Mouse (Mus musculus) bone marrow macrophage, adult 2 months (primary cell): ENCODE data around the gene Zscan12.

ENCODE experiments used
- CTCF ChIP-seq: IDR thresholded peaks from 2 replicates; pipeline ENCODE4 v1.5.1; 2012; ENCODE audit warnings: low read depth, mild to moderate bottlenecking, low read length, moderate library complexity
- POLR2A ChIP-seq: IDR thresholded peaks from 2 replicates; pipeline ENCODE4 v1.6.1; 2012; ENCODE audit warnings: mild to moderate bottlenecking, low read depth, low read length, borderline replicate concordance

DNA sequence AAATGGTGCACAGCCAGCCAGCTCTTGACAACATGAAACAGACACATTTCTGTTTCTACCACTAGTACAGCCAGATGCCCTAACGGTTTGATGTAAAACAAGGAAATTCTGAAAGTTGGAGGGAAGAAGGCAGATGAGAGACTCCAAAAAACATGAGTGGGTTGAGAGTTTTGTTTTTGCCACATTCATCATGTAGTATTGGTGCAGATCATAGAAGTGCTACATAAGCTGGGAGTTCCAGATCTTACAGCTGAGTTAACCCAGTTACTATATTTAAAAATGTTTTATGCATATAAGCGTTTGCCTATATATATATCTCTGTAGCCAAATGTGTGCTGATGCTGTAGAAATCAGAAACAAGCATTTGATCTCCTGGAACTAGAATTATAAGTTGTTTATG is 10.1 kb downstream of the Zscan12 start:
- TF ChIP-seq POLR2A (no peak), CTCF (no peak)
